Mouse (Mus musculus) stomach, postnatal 0 days (tissue): Measurements from ENCODE around the gene Esrrg.

ENCODE experiments used
- CTCF ChIP-seq: IDR thresholded peaks from 2 replicates; pipeline ENCODE4 v1.5.1; 2016; ENCODE audit warnings: antibody characterized with exemption, low read depth, mild to moderate bottlenecking, moderate library complexity
- EP300 ChIP-seq: optimal IDR thresholded peaks from 2 replicates; pipeline ENCODE3; 2016; ENCODE audit warnings: antibody characterized with exemption

DNA sequence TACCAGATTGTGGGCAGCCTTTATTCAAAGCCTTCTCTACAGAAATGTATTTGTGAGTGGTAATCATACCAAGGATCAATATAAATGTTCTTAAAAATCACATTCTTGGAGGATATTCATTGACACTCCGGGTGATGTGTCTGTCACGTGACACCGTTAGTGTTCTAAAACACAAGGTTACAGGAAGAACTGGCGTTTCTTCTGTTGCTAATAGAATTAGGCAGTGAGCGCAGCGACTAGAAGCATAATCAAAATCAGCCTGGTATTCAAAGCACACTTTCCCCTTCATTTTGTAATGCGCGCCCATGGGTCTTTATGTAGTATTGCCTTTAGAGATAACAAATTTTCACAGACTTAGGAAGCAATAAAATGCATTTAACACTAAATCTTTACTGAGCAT is 420.6 kb downstream of the Esrrg start:
- TF ChIP-seq CTCF (no peak), EP300 (no peak)
